Mouse (Mus musculus): ENCODE data around the gene Rbm38. TPM values are rescaled to one million over a fixed set of nuclear protein-coding genes. Genes with fewer than 3 reads are reported as not detected.

Gene Rbm38
- polyA plus RNA-seq, 1 experiment from 2014 or later: 147 TPM

- H3K27ac ChIP-seq (ENCODE audit: poor library complexity, severe bottlenecking): no peak overlapping the region
- 62% methylated on average over 6 of the region's 6 CpGs for WGBS
- no peak overlapping the region for H3K9ac ChIP-seq
- H3K9me3 ChIP-seq (replicated peaks): no peaks in the 10 kb centered on the region
- H3K4me1 ChIP-seq (replicated peaks): no peaks in the 10 kb centered on the region
- no peak for ATAC-seq (ENCODE audit: insufficient number of reproducible peaks, low FRiP score)
- H3K27me3 ChIP-seq (replicated peaks): 0 out of 2 replicates have a peak, but pooled peaks cover 4% of the 10 kb centered on the region
- no peak overlapping the region for H3K4me2 ChIP-seq
- no peak overlapping the region for H3K4me3 ChIP-seq
- no peaks in the 10 kb centered on the region for H3K36me3 ChIP-seq
These were observed 30.1 kb upstream of the Rbm38 start for GRCm38 (mm10) chr2:172990161-172990560.

- peaks cover 6% of the 10 kb centered on the region for H3K4me1 ChIP-seq (replicated peaks)
- H3K9me3 ChIP-seq (replicated peaks): no peaks in the 10 kb centered on the region
- H3K27ac ChIP-seq (ENCODE audit: poor library complexity, severe bottlenecking): no peak overlapping the region
- H3K9ac ChIP-seq: 0 out of 2 replicates have a peak overlapping the region, but pooled peaks have one; percentile 15
- peaks cover 10% of the 10 kb centered on the region; the same call in 1 of the 2 replicates for H3K27me3 ChIP-seq (replicated peaks)
- no peaks in the 10 kb centered on the region for H3K36me3 ChIP-seq
- no peak overlapping the region for H3K4me3 ChIP-seq
- WGBS: 13% methylated on average over 4 of the region's 4 CpGs
- ATAC-seq (ENCODE audit: insufficient number of reproducible peaks, low FRiP score): no peak
- H3K4me2 ChIP-seq: no peak overlapping the region
These were observed 24.1 kb upstream of the Rbm38 start for GRCm38 (mm10) chr2:172996207-172996606.

DNA sequence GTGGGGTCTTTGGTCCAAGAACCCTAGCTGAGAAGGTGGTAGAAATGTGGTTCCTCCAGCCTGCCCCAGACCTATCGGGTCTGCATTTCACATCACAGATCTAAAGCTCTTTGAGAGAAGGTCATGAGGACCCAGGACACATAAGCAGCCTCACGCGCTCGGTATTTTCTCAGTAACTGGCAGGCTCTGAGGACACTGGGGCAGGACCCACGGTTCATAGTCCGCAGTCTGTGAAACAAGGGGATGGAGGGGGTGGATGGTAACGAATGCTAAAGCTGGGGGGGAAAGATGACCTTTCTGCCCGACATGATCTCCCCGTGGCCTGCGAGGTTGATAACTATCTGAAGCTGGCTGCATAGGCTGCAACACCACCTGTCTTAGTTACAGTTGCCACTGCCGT, 22.6 kb upstream of the Rbm38 start:
- 54% methylated on average over 11 of the region's 11 CpGs for WGBS
- Histone ChIP-seq H3K4me2 (no peak overlapping the region), H3K9me3 (replicated peaks) (no peaks in the 10 kb centered on the region), H3K4me3 (no peak overlapping the region), H3K27me3 (replicated peaks) (peaks cover 10% of the 10 kb centered on the region; the same call in 1 of the 2 replicates), H3K36me3 (peaks cover 13% of the 10 kb centered on the region), H3K4me1 (replicated peaks) (peaks cover 15% of the 10 kb centered on the region), H3K9ac (no peak overlapping the region), H3K27ac (ENCODE audit: poor library complexity, severe bottlenecking) (no peak overlapping the region)
- no peak for ATAC-seq (ENCODE audit: insufficient number of reproducible peaks, low FRiP score)

GRCm38 (mm10) chr2:172998478-172998877, 21.8 kb upstream of the Rbm38 start:
- no peak for ATAC-seq (ENCODE audit: insufficient number of reproducible peaks, low FRiP score)

GRCm38 (mm10) chr2:172999630-173000284, 20.5 kb upstream of the Rbm38 start, which contains the start of gene Rae1:
TSS of gene Rae1 (plus strand) at chr2:173000117.
- Histone ChIP-seq H3K27ac (ENCODE audit: poor library complexity, severe bottlenecking) (peak within 1 kb of the TSS; percentile 91), H3K9me3 (replicated peaks) (no peaks in the 10 kb centered on the region), H3K27me3 (replicated peaks) (peaks cover 6% of the 10 kb centered on the region; the same call in 1 of the 2 replicates), H3K4me2 (peak within 1 kb of the TSS; percentile 97), H3K9ac (peak within 1 kb of the TSS; percentile 92), H3K4me3 (peak within 1 kb of the TSS; percentile 79), H3K36me3 (peaks cover 33% of the 10 kb centered on the region), H3K4me1 (replicated peaks) (peaks cover 15% of the 10 kb centered on the region)
- ATAC-seq (ENCODE audit: insufficient number of reproducible peaks, low FRiP score): peak; percentile 95
- WGBS: under 1% methylated on average over 45 of the region's 45 CpGs

More at GRCm38 (mm10) chr2:172998478-172998877, 21.8 kb upstream of the Rbm38 start:
- Histone ChIP-seq H3K4me3 (no peak overlapping the region), H3K27ac (ENCODE audit: poor library complexity, severe bottlenecking) (no peak overlapping the region), H3K4me1 (replicated peaks) (peaks cover 15% of the 10 kb centered on the region), H3K9me3 (replicated peaks) (no peaks in the 10 kb centered on the region), H3K36me3 (peaks cover 20% of the 10 kb centered on the region), H3K4me2 (no peak overlapping the region), H3K27me3 (replicated peaks) (peaks cover 8% of the 10 kb centered on the region; the same call in 1 of the 2 replicates), H3K9ac (no peak overlapping the region)
- WGBS: 66% methylated on average over 7 of the region's 7 CpGs

GRCm38 (mm10) chr2:173000285-173000652, 20.0 kb upstream of the Rbm38 start:
- Histone ChIP-seq H3K36me3 (peaks cover 38% of the 10 kb centered on the region), H3K4me3 (peak overlapping the region; percentile 79), H3K9me3 (replicated peaks) (no peaks in the 10 kb centered on the region), H3K4me2 (peak overlapping the region; percentile 97), H3K27ac (ENCODE audit: poor library complexity, severe bottlenecking) (peak overlapping the region; percentile 91), H3K9ac (peak overlapping the region; percentile 92), H3K4me1 (replicated peaks) (peaks cover 15% of the 10 kb centered on the region), H3K27me3 (replicated peaks) (peaks cover 6% of the 10 kb centered on the region; the same call in 1 of the 2 replicates)
- ATAC-seq (ENCODE audit: insufficient number of reproducible peaks, low FRiP score): peak; percentile 95
- 0% methylated on average over 41 of the region's 42 CpGs for WGBS

DNA sequence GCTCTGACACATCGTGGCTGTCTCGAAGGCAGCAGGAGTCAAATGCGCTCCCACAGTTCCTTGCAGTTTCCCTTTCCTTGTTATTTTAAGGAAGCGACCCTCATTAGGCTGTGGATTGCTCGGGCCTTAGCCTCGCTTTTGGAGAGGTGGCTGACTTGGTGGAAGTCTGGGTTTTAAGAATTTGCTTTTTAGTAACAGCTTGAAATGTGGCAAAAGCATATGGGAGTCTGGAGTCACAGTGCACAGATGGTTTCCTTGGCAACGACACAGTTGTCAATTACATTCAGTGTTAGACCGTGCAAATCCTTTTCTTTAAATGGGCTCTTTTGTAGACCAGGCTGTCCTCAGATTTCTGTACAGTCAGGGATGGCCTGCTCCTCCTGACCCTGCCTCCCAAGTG, 19.4 kb upstream of the Rbm38 start:
- H3K4me2 ChIP-seq: peak overlapping the region; percentile 97
- peak overlapping the region; percentile 79 for H3K4me3 ChIP-seq
- peak overlapping the region; percentile 91 for H3K27ac ChIP-seq (ENCODE audit: poor library complexity, severe bottlenecking)
- H3K4me1 ChIP-seq (replicated peaks): peaks cover 15% of the 10 kb centered on the region
- 18% methylated on average over 8 of the region's 8 CpGs for WGBS
- no peaks in the 10 kb centered on the region for H3K9me3 ChIP-seq (replicated peaks)
- peak overlapping the region; percentile 92 for H3K9ac ChIP-seq
- H3K36me3 ChIP-seq: peaks cover 41% of the 10 kb centered on the region
- ATAC-seq (ENCODE audit: insufficient number of reproducible peaks, low FRiP score): no peak
- H3K27me3 ChIP-seq (replicated peaks): peaks cover 6% of the 10 kb centered on the region; the same call in 1 of the 2 replicates

DNA sequence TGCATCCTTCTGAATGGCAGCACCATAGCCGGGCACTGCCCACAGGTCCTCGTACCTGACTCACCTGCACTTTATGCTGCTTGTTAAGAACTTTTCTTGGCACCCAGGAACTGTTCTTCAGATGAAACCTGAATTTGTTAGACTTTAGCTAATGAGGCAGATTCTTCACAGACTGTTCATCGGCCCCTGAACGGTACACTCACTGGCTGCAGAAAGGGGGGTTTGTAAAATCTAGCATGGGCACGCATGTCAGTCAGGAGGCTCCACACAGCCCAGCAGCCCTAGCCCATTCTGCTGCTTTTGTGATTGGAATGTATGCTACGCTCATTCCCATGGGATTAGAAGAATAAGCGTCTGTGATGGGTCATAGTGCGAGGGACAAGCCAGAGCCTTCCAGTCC, 16.6 kb upstream of the Rbm38 start:
- peaks cover 68% of the 10 kb centered on the region for H3K36me3 ChIP-seq
- no peak for ATAC-seq (ENCODE audit: insufficient number of reproducible peaks, low FRiP score)
- no peak overlapping the region for H3K4me2 ChIP-seq
- no peak overlapping the region for H3K9ac ChIP-seq
- no peaks in the 10 kb centered on the region for H3K9me3 ChIP-seq (replicated peaks)
- H3K4me3 ChIP-seq: no peak overlapping the region
- WGBS: 94% methylated on average over 8 of the region's 8 CpGs
- H3K27ac ChIP-seq (ENCODE audit: poor library complexity, severe bottlenecking): no peak overlapping the region
- no peaks in the 10 kb centered on the region for H3K27me3 ChIP-seq (replicated peaks)
- peaks cover 15% of the 10 kb centered on the region for H3K4me1 ChIP-seq (replicated peaks)

- 68% methylated on average over 3 of the region's 3 CpGs for WGBS
- no peak overlapping the region for H3K4me3 ChIP-seq
- no peak for ATAC-seq (ENCODE audit: insufficient number of reproducible peaks, low FRiP score)
These were observed 10.0 kb upstream of the Rbm38 start for GRCm38 (mm10) chr2:173010220-173010717.

DNA sequence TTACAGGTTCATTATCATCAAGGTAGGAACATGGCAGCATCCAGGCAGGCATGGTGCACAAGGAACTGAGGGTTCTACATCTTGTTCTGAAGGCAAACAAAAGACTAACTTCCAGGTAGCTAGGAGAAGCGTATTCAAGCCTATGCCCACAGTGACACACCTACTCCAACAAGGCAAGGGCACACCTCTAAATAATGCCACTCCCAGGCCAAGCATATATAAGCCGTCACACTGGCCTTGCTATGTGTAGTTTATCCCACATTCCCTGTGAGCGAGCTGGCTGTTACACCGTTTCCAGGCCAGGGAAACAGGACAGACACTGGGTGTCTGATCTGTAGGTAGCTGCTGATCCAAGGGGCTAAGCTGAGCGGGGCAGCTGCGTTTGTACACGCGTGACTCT, 8.9 kb upstream of the Rbm38 start:
- H3K27ac ChIP-seq (ENCODE audit: poor library complexity, severe bottlenecking): no peak overlapping the region
- H3K36me3 ChIP-seq: peaks cover 98% of the 10 kb centered on the region
- H3K27me3 ChIP-seq (replicated peaks): no peaks in the 10 kb centered on the region
- H3K4me2 ChIP-seq: no peak overlapping the region
- ATAC-seq (ENCODE audit: insufficient number of reproducible peaks, low FRiP score): no peak
- WGBS: 95% methylated on average over 8 of the region's 8 CpGs
- H3K4me1 ChIP-seq (replicated peaks): peaks cover 13% of the 10 kb centered on the region
- no peaks in the 10 kb centered on the region for H3K9me3 ChIP-seq (replicated peaks)
- H3K4me3 ChIP-seq: no peak overlapping the region
- H3K9ac ChIP-seq: no peak overlapping the region

More at GRCm38 (mm10) chr2:173010220-173010717, 10.0 kb upstream of the Rbm38 start:
- Histone ChIP-seq H3K4me2 (no peak overlapping the region), H3K27me3 (replicated peaks) (no peaks in the 10 kb centered on the region), H3K9me3 (replicated peaks) (no peaks in the 10 kb centered on the region), H3K4me1 (replicated peaks) (peaks cover 13% of the 10 kb centered on the region), H3K27ac (ENCODE audit: poor library complexity, severe bottlenecking) (no peak overlapping the region), H3K9ac (no peak overlapping the region), H3K36me3 (peaks cover 95% of the 10 kb centered on the region)

DNA sequence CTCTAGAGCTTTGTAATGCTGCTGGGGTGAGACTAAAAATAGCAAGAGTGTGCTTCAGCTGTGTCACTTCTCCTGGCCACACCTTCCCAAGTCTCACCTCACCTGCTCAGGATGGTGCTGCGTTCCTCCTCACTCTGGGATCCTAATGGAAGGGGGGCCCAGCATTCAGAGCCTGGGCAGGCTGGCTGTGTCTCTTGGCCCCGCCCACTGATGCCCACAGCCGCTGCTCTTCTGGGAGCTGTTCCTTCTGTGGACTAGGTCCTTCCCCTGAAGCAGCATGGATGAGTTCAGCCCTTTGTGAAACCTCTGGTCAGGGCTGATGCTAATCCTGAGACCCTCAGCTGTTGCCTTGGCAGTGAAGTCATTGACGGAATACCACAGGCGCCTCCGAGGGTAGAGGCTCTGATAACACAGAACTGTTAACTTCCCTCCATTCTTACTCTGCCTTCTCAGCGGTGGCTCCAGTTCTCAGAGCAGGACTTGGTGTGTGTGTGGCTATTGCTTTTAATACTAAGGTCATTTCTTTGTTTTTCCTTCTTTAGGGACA, 5.5 kb upstream of the Rbm38 start:
- Histone ChIP-seq H3K27me3 (replicated peaks) (no peaks in the 10 kb centered on the region), H3K27ac (ENCODE audit: poor library complexity, severe bottlenecking) (no peak overlapping the region; the same call in 1 of the 2 replicates), H3K9me3 (replicated peaks) (no peaks in the 10 kb centered on the region), H3K4me1 (replicated peaks) (peaks cover 33% of the 10 kb centered on the region), H3K4me2 (no peak overlapping the region), H3K9ac (no peak overlapping the region), H3K36me3 (peaks cover 66% of the 10 kb centered on the region), H3K4me3 (no peak overlapping the region)
- 26% methylated on average over 7 of the region's 7 CpGs for WGBS
- no peak for ATAC-seq (ENCODE audit: insufficient number of reproducible peaks, low FRiP score)

All from heart, embryonic 12.5 days (tissue).